Mouse (Mus musculus): Measurements from ENCODE around the gene Mst1. TPM values are rescaled to one million over a fixed set of nuclear protein-coding genes. Genes with fewer than 3 reads are reported as not detected.
A peak's percentile ranks its signal among the peaks of the same experiment; 100 is the strongest.

The Mst1 gene
- not detected in 2 replicates for polyA plus RNA-seq (2012; ENCODE audit: insufficient read depth, insufficient read length, missing spikeins)

DNA sequence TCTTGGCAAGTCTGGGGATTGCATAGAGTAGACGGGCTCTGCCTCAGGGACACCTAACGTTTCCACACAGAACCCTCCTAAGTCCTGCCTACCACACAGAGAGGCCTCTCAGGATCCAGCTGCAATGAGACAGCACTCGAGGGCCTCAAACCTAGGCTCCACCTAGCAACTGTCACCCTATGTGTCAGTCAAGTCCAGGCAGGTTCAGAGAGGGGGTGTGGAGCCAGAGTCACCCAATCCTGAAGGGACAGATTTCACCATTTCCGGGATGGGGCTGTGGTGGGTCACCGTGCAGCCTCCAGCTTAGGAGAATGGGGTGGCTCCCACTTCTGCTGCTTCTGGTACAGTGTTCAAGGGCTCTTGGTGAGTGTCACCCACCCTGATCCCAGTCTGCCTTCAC, at the start of gene Mst1:
TSS of gene Mst1 (plus strand) at position 269 of the 400 bp plus-strand sequence.
- peaks cover 5% of the 10 kb centered on the region; the same call in 1 of the 2 replicates for H3K4me1 ChIP-seq (ENCODE audit: control insufficient read depth, insufficient read depth, insufficient read length, low read length)
- H3K4me3 ChIP-seq (ENCODE audit: insufficient read depth, low read depth, low read length), result peak within 1 kb of the TSS; percentile 93
- no peak within 1 kb of the TSS for H3K27ac ChIP-seq (replicated peaks; ENCODE audit: low read depth, low read length)

DNA sequence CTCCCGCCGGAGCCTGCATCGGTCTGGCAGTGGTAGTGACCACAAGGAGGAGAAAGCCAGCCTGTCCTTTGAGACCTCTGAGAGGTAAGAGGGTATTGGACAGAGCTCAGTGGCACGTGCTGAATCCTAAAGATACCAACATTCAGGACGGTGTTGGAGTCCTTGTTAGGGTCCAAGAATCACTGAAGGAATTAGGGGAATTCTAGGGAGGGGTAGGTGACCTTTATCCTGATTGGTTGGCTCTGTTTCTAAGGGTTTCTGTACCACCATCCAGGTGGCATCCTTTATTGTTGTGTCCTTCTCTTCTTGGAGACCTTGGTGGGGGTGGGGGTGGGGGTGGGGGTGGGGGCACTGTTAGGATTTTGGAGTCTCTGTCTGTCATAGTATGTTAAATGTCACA, 48.1 kb upstream of the Mst1 start:
- H3K4me3 ChIP-seq (ENCODE audit: insufficient read depth, low read depth, low read length), result no peak overlapping the region
- H3K27ac ChIP-seq (replicated peaks; ENCODE audit: low read depth, low read length), result no peak overlapping the region
- peaks cover 5% of the 10 kb centered on the region; the same call in 1 of the 2 replicates for H3K4me1 ChIP-seq (ENCODE audit: control insufficient read depth, insufficient read depth, insufficient read length, low read length)

DNA sequence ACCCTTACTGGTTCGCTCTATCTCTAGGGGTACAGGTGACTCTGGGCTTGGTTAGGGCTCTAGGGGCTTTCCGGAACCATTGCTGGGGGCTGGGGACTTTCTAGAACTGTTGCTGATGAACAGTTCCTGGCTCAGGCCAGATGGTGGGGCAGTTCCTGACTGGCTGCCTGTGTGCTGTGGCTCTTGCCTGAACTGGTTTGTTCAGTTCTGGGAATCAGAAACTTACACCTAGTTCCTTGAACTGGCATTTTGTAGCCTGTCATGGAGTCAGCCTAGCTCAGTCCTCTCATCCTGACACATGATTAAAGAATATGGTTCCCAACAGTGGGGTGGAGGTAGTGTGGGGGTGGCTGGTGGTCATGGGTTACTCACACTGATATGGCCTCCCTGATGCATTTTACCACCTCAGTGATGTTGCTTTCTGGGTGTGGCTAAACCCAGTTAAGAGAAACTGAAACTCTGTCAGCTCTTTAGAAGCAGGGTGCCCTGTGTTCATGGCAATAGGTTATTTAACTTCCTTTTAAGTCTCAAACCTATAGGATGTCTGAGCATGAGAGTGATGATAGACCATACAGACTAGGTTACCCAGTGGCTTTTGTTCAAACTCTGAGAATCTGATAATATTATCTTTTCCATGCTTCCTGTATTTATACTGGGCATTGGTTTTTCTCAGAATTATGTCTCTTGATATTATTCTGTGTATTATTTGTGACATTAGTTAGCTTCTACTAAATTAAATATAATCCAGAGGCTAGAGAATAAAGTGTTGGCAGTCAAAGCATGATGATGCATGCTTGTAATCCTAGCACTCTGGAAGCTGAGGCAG, 44.7 kb upstream of the Mst1 start:
- Histone ChIP-seq H3K4me1 (ENCODE audit: control insufficient read depth, insufficient read depth, insufficient read length, low read length) (peaks cover 5% of the 10 kb centered on the region; the same call in 1 of the 2 replicates), H3K4me3 (ENCODE audit: insufficient read depth, low read depth, low read length) (no peak overlapping the region), H3K27ac (replicated peaks; ENCODE audit: low read depth, low read length) (no peak overlapping the region)

GRCm38 (mm10) chr9:108044751-108045492, 35.3 kb upstream of the Mst1 start:
- Histone ChIP-seq H3K4me1 (ENCODE audit: control insufficient read depth, insufficient read depth, insufficient read length, low read length) (no peaks in the 10 kb centered on the region; the same call in 1 of the 2 replicates), H3K4me3 (ENCODE audit: insufficient read depth, low read depth, low read length) (no peak overlapping the region), H3K27ac (replicated peaks; ENCODE audit: low read depth, low read length) (no peak overlapping the region)

- Histone ChIP-seq H3K4me3 (ENCODE audit: insufficient read depth, low read depth, low read length) (no peak overlapping the region), H3K4me1 (ENCODE audit: control insufficient read depth, insufficient read depth, insufficient read length, low read length) (no peaks in the 10 kb centered on the region; the same call in 1 of the 2 replicates), H3K27ac (replicated peaks; ENCODE audit: low read depth, low read length) (no peak overlapping the region)
These were observed 33.7 kb upstream of the Mst1 start for GRCm38 (mm10) chr9:108046582-108046981.

GRCm38 (mm10) chr9:108047601-108048565, 32.4 kb upstream of the Mst1 start:
- Histone ChIP-seq H3K27ac (replicated peaks; ENCODE audit: low read depth, low read length) (no peak overlapping the region), H3K4me3 (ENCODE audit: insufficient read depth, low read depth, low read length) (peak overlapping the region; percentile 52; the same call in 1 of the 2 replicates), H3K4me1 (ENCODE audit: control insufficient read depth, insufficient read depth, insufficient read length, low read length) (no peaks in the 10 kb centered on the region; the same call in 1 of the 2 replicates)

GRCm38 (mm10) chr9:108048566-108048955, 31.7 kb upstream of the Mst1 start:
- Histone ChIP-seq H3K4me1 (ENCODE audit: control insufficient read depth, insufficient read depth, insufficient read length, low read length) (peaks cover 3% of the 10 kb centered on the region; the same call in 1 of the 2 replicates), H3K4me3 (ENCODE audit: insufficient read depth, low read depth, low read length) (peak overlapping the region; percentile 52)

GRCm38 (mm10) chr9:108049016-108049455, 31.2 kb upstream of the Mst1 start, which contains the start of gene Gmppb:
TSS of gene Gmppb (plus strand) at chr9:108049242.
- Histone ChIP-seq H3K4me1 (ENCODE audit: control insufficient read depth, insufficient read depth, insufficient read length, low read length) (peaks cover 3% of the 10 kb centered on the region; the same call in 1 of the 2 replicates), H3K27ac (replicated peaks; ENCODE audit: low read depth, low read length) (peak within 1 kb of the TSS; percentile 76), H3K4me3 (ENCODE audit: insufficient read depth, low read depth, low read length) (peak within 1 kb of the TSS; percentile 90)

More at GRCm38 (mm10) chr9:108048566-108048955, 31.7 kb upstream of the Mst1 start:
- H3K27ac ChIP-seq (replicated peaks; ENCODE audit: low read depth, low read length), result no peak overlapping the region

GRCm38 (mm10) chr9:108049561-108050251, 30.5 kb upstream of the Mst1 start:
- peak overlapping the region; percentile 90 for H3K4me3 ChIP-seq (ENCODE audit: insufficient read depth, low read depth, low read length)
- peak overlapping the region; percentile 76 for H3K27ac ChIP-seq (replicated peaks; ENCODE audit: low read depth, low read length)
- H3K4me1 ChIP-seq (ENCODE audit: control insufficient read depth, insufficient read depth, insufficient read length, low read length), result peaks cover 3% of the 10 kb centered on the region; the same call in 1 of the 2 replicates

DNA sequence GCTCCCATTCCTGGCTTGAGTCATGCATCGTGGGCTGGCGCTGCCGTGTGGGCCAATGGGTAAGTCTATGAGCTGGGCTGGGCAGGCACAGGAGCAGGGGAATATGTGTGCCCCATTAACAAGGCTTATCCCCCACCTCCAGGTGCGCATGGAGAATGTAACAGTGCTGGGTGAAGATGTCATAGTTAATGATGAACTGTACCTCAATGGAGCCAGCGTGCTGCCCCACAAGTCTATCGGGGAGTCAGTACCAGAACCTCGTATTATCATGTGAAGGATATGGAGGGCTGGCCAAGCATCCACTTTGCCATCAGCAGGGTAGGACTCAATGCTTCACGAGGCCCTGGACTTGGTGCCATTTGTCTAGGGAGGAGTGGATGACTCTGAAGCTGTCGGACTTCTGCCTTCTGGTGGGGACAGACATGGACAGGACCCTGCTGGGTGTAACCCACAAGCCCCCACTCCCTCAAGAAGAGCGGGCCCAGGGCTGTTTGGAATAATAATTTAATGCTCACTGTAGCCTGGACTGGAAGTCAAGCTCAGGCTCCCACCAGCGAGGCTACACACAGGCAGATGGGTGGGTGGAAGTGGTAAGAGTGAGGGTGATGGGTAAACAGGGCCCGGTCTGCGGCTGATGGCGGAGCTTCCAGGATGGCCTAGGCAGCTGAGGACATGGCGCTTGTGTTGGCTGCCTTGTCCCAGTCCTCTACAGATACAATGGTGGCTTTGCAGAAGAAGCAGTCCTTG, 28.9 kb upstream of the Mst1 start:
- Histone ChIP-seq H3K27ac (replicated peaks; ENCODE audit: low read depth, low read length) (no peak overlapping the region), H3K4me3 (ENCODE audit: insufficient read depth, low read depth, low read length) (no peak overlapping the region), H3K4me1 (ENCODE audit: control insufficient read depth, insufficient read depth, insufficient read length, low read length) (peaks cover 3% of the 10 kb centered on the region; the same call in 1 of the 2 replicates)

DNA sequence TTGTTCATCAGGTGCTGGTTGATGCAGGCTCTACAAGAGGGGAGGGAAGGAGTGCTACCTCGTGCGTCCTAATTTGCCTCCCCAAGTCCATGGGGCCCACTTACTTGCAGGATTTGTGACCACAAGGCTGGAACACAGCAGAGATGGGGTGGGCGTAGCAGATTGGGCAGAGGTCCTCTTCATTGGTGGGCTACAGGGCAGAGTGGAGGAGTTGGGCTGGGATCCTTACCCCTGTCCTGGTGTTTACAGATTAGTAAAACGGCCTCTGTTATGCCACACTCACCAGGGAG, 28.4 kb upstream of the Mst1 start:
- Histone ChIP-seq H3K4me1 (ENCODE audit: control insufficient read depth, insufficient read depth, insufficient read length, low read length) (peaks cover 7% of the 10 kb centered on the region), H3K4me3 (ENCODE audit: insufficient read depth, low read depth, low read length) (no peak overlapping the region), H3K27ac (replicated peaks; ENCODE audit: low read depth, low read length) (no peak overlapping the region)

GRCm38 (mm10) chr9:108052411-108052810, 27.8 kb upstream of the Mst1 start:
- Histone ChIP-seq H3K4me3 (ENCODE audit: insufficient read depth, low read depth, low read length) (no peak overlapping the region), H3K4me1 (ENCODE audit: control insufficient read depth, insufficient read depth, insufficient read length, low read length) (peaks cover 9% of the 10 kb centered on the region), H3K27ac (replicated peaks; ENCODE audit: low read depth, low read length) (no peak overlapping the region)

DNA sequence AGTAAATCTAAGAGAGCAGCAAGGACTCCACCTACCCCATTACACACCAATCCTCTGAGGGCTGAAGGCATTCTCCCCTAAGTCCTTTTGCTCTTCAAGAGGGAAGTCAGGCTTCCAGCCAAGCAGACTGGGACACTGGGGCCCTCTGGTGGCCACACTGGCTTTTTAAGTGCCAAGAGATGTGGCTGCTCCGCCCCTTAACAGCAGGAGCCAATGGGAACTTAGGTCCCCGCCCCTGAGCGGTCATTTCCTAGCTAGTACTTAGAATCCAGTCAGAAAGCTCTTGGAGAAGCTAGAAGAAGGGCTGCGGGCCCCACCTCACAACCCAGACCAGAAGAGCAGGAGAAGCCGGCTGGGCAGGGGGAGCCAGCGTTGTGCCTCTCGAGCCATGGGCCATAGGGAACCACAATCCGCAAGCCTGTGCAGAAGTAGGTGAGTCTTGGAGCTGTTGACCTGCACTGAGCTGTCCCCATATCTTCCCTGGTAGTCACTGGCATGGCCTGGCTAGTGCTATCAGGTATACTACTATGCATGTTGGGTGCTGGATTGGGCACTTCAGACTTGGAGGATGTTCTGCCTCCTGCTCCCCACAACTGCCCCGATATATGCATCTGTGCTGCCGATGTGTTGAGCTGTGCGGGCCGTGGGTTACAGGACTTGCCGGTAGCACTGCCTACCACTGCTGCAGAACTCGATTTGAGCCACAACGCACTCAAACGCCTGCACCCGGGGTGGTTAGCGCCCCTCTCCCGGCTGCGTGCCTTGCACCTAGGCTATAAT, 27.2 kb upstream of the Mst1 start, which contains the start of gene Amigo3:
TSS of gene Amigo3 (plus strand) at position 275 of the 780 bp plus-strand sequence.
- Histone ChIP-seq H3K4me3 (ENCODE audit: insufficient read depth, low read depth, low read length) (peak within 1 kb of the TSS; percentile 29; the same call in 1 of the 2 replicates), H3K4me1 (ENCODE audit: control insufficient read depth, insufficient read depth, insufficient read length, low read length) (peaks cover 13% of the 10 kb centered on the region), H3K27ac (replicated peaks; ENCODE audit: low read depth, low read length) (no peak within 1 kb of the TSS)
